Mouse (Mus musculus) erythroblast, embryonic 14.5 days (primary cell): ENCODE results near the gene Grid1.

Experiments used
- GATA1 ChIP-seq: IDR thresholded peaks from 2 replicates; pipeline ENCODE4 v1.6.1; 2012; ENCODE audit warnings: low read length, inconsistent platforms, mixed read lengths
- TAL1 ChIP-seq: IDR thresholded peaks from 3 replicates; pipeline ENCODE4 v1.6.1; 2012; ENCODE audit warnings: low read length, inconsistent platforms, mixed read lengths

DNA sequence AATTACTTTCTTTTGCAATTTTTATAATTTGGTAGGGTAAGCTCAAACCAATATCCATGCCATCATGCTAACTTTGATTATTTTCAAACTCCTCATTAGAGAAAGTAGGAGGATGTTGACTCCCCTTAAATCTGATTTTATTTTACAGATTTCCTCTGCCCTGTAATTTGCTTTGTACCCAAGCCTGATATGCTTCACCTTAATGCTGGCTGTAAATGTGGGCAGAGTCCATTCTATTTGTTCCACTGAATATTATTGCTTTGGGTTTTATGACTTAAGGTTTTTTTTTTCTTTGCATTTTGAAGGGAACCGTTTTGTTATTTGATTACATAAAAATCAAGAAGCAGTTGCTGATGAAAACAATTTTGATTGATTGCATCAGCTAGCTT is 722.1 kb downstream of the Grid1 start:
- no peak for TF ChIP-seq TAL1
- TF ChIP-seq GATA1: no peak
